Mouse (Mus musculus): ENCODE data around the gene Atxn2. TPM values are rescaled to one million over a fixed set of nuclear protein-coding genes. Genes with fewer than 3 reads are reported as not detected.

The Atxn2 gene
- polyA plus RNA-seq, 1 experiment from 2014 or later: 99.2 TPM

DNA sequence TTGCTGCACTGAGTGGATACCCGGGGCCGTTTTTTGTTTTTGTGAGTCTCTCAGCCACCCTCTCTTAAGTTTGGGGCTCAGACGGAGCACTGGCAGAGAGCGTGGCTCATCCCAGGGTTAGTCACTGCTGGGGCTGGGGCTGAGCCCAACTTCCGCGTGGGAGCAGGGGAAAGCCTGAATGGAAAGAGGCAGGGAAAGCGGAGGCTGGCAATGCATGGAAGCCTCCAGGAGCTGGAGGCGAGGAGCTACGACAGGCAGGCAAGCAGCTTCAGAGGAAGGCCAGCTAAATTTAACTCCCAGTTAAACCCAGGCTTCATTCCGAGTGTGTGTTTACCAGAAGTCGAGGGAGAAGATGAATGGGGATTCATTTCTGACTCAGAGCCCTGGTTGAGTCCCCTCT lies 10.6 kb upstream of the Atxn2 start:
- no peaks in the 10 kb centered on the region for H3K27me3 ChIP-seq (ENCODE audit: control insufficient read depth, insufficient read depth, low read length)

DNA sequence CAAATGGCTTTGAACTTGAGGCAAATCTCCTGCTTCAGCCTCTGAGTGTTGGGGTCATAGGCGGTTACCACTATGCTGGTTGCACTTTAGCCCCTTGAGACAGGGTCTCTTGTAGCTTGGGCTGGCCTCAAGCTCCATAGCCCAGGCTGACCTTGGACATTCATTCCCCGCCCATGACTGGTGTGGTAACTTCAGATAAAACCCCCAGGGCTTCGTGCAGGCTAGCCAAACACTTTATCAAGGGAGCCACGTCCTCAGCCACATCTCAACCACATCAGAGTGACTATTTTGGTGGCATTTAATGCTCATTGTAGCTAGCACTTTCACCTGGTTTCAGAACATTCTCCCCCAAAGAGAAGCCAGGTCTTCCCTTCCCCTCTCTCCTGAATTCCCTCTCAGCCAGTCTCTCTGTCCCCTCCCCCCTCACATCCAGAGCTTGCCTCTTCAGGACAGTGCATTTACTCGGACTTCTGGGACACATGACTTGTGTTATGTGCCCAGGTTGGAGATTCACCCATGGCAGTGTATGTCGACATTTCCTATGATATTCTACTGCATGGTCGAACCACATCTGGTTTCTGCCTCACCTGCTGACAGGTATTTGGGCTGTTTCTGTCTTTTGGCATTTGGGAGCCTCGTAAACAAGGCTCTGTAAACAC lies 9.9 kb upstream of the Atxn2 start:
- Histone ChIP-seq H3K9ac (ENCODE audit: low read length) (no peak overlapping the region), H3K4me3 (ENCODE audit: low read depth, low read length) (no peak overlapping the region), H3K27me3 (ENCODE audit: control insufficient read depth, insufficient read depth, low read length) (no peaks in the 10 kb centered on the region), H3K9me3 (ENCODE audit: control insufficient read depth, low read length) (no peaks in the 10 kb centered on the region), H3K27ac (ENCODE audit: low read depth, low read length) (no peak overlapping the region), H3K4me2 (ENCODE audit: low read depth, low read length, severe bottlenecking) (no peak overlapping the region), H3K4me1 (replicated peaks; ENCODE audit: control insufficient read depth, insufficient read depth, low read length) (0 out of 2 replicates have a peak, but pooled peaks cover 2% of the 10 kb centered on the region), H3K36me3 (ENCODE audit: control insufficient read depth, insufficient read depth, low read length) (no peaks in the 10 kb centered on the region)
- ATAC-seq (replicated peaks; ENCODE audit: low FRiP score) (no peak), DNase-seq (ENCODE audit: low spot score) (no peak)
- WGBS: 64% methylated on average over 8 of the region's 8 CpGs

More for the DNA sequence above, 10.6 kb upstream of the Atxn2 start:
- H3K9me3 ChIP-seq (ENCODE audit: control insufficient read depth, low read length): no peaks in the 10 kb centered on the region
- H3K27ac ChIP-seq (ENCODE audit: low read depth, low read length): no peak overlapping the region
- DNase-seq (ENCODE audit: low spot score) (no peak), ATAC-seq (replicated peaks; ENCODE audit: low FRiP score) (no peak)
- H3K9ac ChIP-seq (ENCODE audit: low read length): no peak overlapping the region
- no peak overlapping the region for H3K4me2 ChIP-seq (ENCODE audit: low read depth, low read length, severe bottlenecking)
- 31% methylated on average over 11 of the region's 11 CpGs for WGBS
- H3K4me3 ChIP-seq (ENCODE audit: low read depth, low read length): no peak overlapping the region
- H3K36me3 ChIP-seq (ENCODE audit: control insufficient read depth, insufficient read depth, low read length): no peaks in the 10 kb centered on the region
- 0 out of 2 replicates have a peak, but pooled peaks cover 2% of the 10 kb centered on the region for H3K4me1 ChIP-seq (replicated peaks; ENCODE audit: control insufficient read depth, insufficient read depth, low read length)

DNA sequence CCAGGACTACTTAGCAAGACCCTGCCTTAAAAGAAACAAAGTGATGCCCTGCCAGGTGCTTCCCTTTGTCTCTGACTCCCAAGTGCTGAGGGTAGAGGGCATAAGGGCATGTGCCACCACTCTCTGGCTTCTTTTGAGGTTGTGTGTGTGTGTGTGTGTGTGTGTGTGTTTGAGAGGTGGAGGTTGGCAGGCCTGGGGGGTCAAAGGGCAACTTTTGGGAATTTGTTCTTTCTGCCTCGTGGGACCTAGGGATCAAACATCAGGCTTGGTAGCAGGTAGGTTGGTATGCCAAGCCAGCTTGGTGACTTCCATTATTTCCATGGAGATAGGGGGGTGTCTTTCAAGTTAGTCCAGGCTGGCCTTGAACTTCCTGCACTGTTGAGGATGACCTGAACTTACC lies 7.8 kb upstream of the Atxn2 start:
- Histone ChIP-seq H3K4me3 (ENCODE audit: low read depth, low read length) (no peak overlapping the region), H3K4me1 (replicated peaks; ENCODE audit: control insufficient read depth, insufficient read depth, low read length) (0 out of 2 replicates have a peak, but pooled peaks cover 2% of the 10 kb centered on the region), H3K27ac (ENCODE audit: low read depth, low read length) (no peak overlapping the region), H3K9ac (ENCODE audit: low read length) (no peak overlapping the region), H3K4me2 (ENCODE audit: low read depth, low read length, severe bottlenecking) (no peak overlapping the region), H3K9me3 (ENCODE audit: control insufficient read depth, low read length) (no peaks in the 10 kb centered on the region), H3K27me3 (ENCODE audit: control insufficient read depth, insufficient read depth, low read length) (no peaks in the 10 kb centered on the region), H3K36me3 (ENCODE audit: control insufficient read depth, insufficient read depth, low read length) (no peaks in the 10 kb centered on the region)
- no peak for DNase-seq (ENCODE audit: low spot score)
- ATAC-seq (replicated peaks; ENCODE audit: low FRiP score): no peak
- WGBS: 82% methylated on average over 1 of the region's 1 CpGs

DNA sequence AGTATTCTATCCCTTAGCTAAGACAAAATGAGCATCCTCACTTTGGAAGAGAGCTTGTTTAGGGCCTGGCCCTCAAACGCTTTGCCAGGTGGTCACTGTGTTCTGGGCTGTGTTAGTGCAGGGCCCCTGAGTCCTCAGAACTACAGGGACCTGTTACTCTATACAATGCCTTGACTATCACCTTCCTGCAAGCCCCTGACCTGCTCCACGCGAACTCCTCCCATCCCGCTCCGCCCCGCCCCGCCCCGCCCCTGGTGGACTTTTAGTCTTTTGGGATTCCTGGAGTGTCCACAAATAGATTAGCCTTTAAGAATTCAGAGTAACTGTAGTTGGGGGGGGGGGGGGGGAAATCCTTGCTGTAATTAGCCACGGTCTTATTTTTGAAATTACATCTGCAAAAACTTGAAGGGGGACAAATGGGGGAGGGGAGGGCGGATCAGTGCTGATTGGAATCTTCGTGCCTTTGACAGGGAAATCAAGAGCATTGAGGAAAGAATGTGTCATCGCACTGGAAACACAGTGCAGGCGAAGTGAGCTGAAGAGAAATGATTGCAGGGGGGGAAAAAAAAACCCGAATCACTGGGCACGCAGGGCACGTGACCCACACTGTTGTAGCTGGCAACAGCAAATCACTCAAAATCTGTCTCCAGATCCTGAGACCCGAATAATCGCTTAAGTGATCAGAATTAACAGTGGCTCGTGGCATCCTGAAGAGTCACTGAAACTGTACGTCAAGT lies 6.5 kb upstream of the Atxn2 start:
- Histone ChIP-seq H3K36me3 (ENCODE audit: control insufficient read depth, insufficient read depth, low read length) (no peaks in the 10 kb centered on the region), H3K4me3 (ENCODE audit: low read depth, low read length) (0 out of 2 replicates have a peak overlapping the region, but pooled peaks have one; percentile 12), H3K27me3 (ENCODE audit: control insufficient read depth, insufficient read depth, low read length) (no peaks in the 10 kb centered on the region), H3K4me1 (replicated peaks; ENCODE audit: control insufficient read depth, insufficient read depth, low read length) (0 out of 2 replicates have a peak, but pooled peaks cover 2% of the 10 kb centered on the region), H3K4me2 (ENCODE audit: low read depth, low read length, severe bottlenecking) (peak overlapping the region; percentile 44), H3K27ac (ENCODE audit: low read depth, low read length) (no peak overlapping the region), H3K9ac (ENCODE audit: low read length) (peak overlapping the region; percentile 33; the same call in 1 of the 2 replicates), H3K9me3 (ENCODE audit: control insufficient read depth, low read length) (no peaks in the 10 kb centered on the region)
- ATAC-seq (replicated peaks; ENCODE audit: low FRiP score): no peak
- WGBS: 6% methylated on average over 20 of the region's 20 CpGs
- DNase-seq (ENCODE audit: low spot score): peak; percentile 56

DNA sequence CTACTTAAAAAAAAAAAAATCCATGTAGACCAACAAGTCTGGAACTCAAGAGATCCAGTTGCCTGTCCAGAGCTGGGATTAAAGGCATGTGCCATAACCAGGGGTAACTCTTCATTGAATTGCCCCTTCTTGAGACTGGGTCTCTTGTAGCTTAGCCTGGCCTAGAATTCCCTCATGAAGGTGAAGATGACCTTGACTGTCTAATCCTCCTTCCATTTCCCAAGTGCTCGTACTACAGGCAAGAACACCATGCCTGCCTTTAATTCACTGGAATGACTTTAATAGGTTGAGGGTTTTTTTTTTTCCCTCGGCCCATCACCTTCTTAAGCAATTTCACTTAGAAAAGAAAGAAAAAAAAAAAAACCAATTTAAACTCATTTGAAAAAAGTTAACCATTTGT lies 735 bp upstream of the Atxn2 start:
- peak overlapping the region; percentile 11; the same call in 1 of the 2 replicates for H3K4me2 ChIP-seq (ENCODE audit: low read depth, low read length, severe bottlenecking)
- no peaks in the 10 kb centered on the region for H3K9me3 ChIP-seq (ENCODE audit: control insufficient read depth, low read length)
- ATAC-seq (replicated peaks; ENCODE audit: low FRiP score): no peak
- H3K4me1 ChIP-seq (replicated peaks; ENCODE audit: control insufficient read depth, insufficient read depth, low read length): peaks cover 4% of the 10 kb centered on the region; the same call in 1 of the 2 replicates
- 38% methylated on average over 2 of the region's 2 CpGs for WGBS
- no peaks in the 10 kb centered on the region for H3K36me3 ChIP-seq (ENCODE audit: control insufficient read depth, insufficient read depth, low read length)
- H3K4me3 ChIP-seq (ENCODE audit: low read depth, low read length): peak overlapping the region; percentile 99; the same call in 1 of the 2 replicates
- DNase-seq (ENCODE audit: low spot score): no peak
- H3K27ac ChIP-seq (ENCODE audit: low read depth, low read length): no peak overlapping the region
- H3K27me3 ChIP-seq (ENCODE audit: control insufficient read depth, insufficient read depth, low read length): no peaks in the 10 kb centered on the region
- no peak overlapping the region for H3K9ac ChIP-seq (ENCODE audit: low read length)

DNA sequence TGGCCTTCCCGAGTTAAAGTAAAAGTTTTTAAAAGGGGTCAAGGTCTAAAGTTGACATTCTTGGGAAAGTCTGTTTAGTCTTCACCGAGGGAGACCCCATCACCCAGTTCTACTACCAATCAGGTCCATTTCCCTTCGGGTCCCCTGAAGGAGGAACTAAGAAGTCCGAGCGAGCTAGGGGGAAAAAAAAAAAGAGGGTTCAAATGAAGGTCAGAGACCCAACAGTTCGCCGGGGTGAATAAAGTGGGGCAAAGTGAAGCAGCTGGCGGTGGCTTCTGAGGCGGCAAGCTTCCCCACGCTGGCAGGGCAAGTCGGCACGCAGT lies 325 bp upstream of the Atxn2 start:
- ATAC-seq (replicated peaks; ENCODE audit: low FRiP score): no peak
- no peak for DNase-seq (ENCODE audit: low spot score)
- 1% methylated on average over 12 of the region's 12 CpGs for WGBS

DNA sequence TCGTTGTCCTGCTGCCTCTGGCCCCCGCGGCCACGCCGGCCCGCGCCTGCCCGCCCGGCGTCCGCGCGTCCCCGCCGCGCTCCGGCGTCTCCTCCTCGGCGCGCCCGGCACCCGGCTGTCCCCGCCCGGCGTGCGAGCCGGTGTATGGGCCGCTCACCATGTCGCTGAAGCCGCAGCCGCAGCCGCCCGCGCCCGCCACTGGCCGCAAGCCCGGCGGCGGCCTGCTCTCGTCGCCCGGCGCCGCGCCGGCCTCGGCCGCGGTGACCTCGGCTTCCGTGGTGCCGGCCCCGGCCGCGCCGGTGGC lies 743 bp downstream of the Atxn2 start:
- peaks cover 5% of the 10 kb centered on the region; the same call in 1 of the 2 replicates for H3K4me1 ChIP-seq (replicated peaks; ENCODE audit: control insufficient read depth, insufficient read depth, low read length)
- H3K27me3 ChIP-seq (ENCODE audit: control insufficient read depth, insufficient read depth, low read length): no peaks in the 10 kb centered on the region
- peak overlapping the region; percentile 98 for H3K9ac ChIP-seq (ENCODE audit: low read length)
- peak; percentile 49; the same call in 1 of the 2 replicates for ATAC-seq (replicated peaks; ENCODE audit: low FRiP score)
- H3K4me2 ChIP-seq (ENCODE audit: low read depth, low read length, severe bottlenecking): peak overlapping the region; percentile 85; the same call in 1 of the 2 replicates
- peak overlapping the region; percentile 90 for H3K27ac ChIP-seq (ENCODE audit: low read depth, low read length)
- H3K36me3 ChIP-seq (ENCODE audit: control insufficient read depth, insufficient read depth, low read length): no peaks in the 10 kb centered on the region
- WGBS: under 1% methylated on average over 32 of the region's 57 CpGs
- H3K9me3 ChIP-seq (ENCODE audit: control insufficient read depth, low read length): no peaks in the 10 kb centered on the region
- no peak for DNase-seq (ENCODE audit: low spot score)
- H3K4me3 ChIP-seq (ENCODE audit: low read depth, low read length): peak overlapping the region; percentile 99

More for the DNA sequence above, 325 bp upstream of the Atxn2 start:
- H3K9me3 ChIP-seq (ENCODE audit: control insufficient read depth, low read length): no peaks in the 10 kb centered on the region
- no peaks in the 10 kb centered on the region for H3K27me3 ChIP-seq (ENCODE audit: control insufficient read depth, insufficient read depth, low read length)
- H3K9ac ChIP-seq (ENCODE audit: low read length): peak overlapping the region; percentile 98
- peak overlapping the region; percentile 90 for H3K27ac ChIP-seq (ENCODE audit: low read depth, low read length)
- no peaks in the 10 kb centered on the region for H3K36me3 ChIP-seq (ENCODE audit: control insufficient read depth, insufficient read depth, low read length)
- H3K4me2 ChIP-seq (ENCODE audit: low read depth, low read length, severe bottlenecking): peak overlapping the region; percentile 76
- H3K4me3 ChIP-seq (ENCODE audit: low read depth, low read length): peak overlapping the region; percentile 99
- H3K4me1 ChIP-seq (replicated peaks; ENCODE audit: control insufficient read depth, insufficient read depth, low read length): peaks cover 5% of the 10 kb centered on the region; the same call in 1 of the 2 replicates

DNA sequence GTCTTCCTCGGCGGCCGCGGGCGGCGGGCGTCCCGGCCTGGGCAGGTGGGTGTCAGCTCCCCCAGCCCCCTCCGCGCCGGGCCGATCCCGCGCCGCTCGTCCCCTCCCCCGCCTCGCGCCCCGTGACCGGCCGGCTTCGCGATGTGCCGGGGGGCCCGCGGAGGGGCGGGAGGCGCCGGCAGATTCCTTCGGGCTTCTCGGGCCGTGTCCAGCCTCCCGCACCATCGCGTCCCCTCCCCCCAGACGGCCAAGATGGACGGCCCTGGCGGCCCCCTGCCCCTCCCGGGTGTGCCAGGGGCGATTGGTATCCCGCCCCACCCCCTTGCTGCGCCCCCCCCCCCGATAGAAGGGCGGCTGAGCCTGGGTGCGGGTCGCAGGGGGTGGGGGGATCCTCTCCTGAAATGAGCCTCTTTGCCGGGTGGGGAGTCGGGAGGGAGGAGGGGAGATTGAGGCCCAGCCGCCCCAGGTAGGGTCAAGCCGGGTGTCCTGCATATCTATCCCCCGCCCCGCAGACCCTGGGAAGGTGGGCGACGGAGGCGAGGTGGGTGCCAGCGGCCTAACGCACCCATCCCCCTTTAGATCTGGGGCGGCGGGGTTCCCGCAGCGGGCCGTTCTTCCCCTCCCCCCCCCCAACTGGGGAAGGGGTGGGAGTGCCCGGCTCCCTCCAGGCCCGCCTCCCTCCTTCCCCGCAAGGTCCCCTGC lies 1.2 kb downstream of the Atxn2 start:
- peak overlapping the region; percentile 98 for H3K9ac ChIP-seq (ENCODE audit: low read length)
- H3K9me3 ChIP-seq (ENCODE audit: control insufficient read depth, low read length): no peaks in the 10 kb centered on the region
- H3K4me3 ChIP-seq (ENCODE audit: low read depth, low read length): peak overlapping the region; percentile 99
- H3K27ac ChIP-seq (ENCODE audit: low read depth, low read length): peak overlapping the region; percentile 90
- H3K4me1 ChIP-seq (replicated peaks; ENCODE audit: control insufficient read depth, insufficient read depth, low read length): peaks cover 5% of the 10 kb centered on the region; the same call in 1 of the 2 replicates
- no peaks in the 10 kb centered on the region for H3K27me3 ChIP-seq (ENCODE audit: control insufficient read depth, insufficient read depth, low read length)
- H3K4me2 ChIP-seq (ENCODE audit: low read depth, low read length, severe bottlenecking): peak overlapping the region; percentile 85
- DNase-seq (ENCODE audit: low spot score) (peak; percentile 83), ATAC-seq (replicated peaks; ENCODE audit: low FRiP score) (peak; percentile 53)
- WGBS: 0% methylated on average over 53 of the region's 66 CpGs
- H3K36me3 ChIP-seq (ENCODE audit: control insufficient read depth, insufficient read depth, low read length): no peaks in the 10 kb centered on the region

Data from forebrain, embryonic 11.5 days (tissue).